Mouse (Mus musculus) layer of hippocampus, adult 9-11 months (tissue): ENCODE results near the gene Bcl6b.

Experiments
- DNase-seq: peaks from one replicate; pipeline ENCODE4 v3.0.0; 2022

The Bcl6b gene

DNA sequence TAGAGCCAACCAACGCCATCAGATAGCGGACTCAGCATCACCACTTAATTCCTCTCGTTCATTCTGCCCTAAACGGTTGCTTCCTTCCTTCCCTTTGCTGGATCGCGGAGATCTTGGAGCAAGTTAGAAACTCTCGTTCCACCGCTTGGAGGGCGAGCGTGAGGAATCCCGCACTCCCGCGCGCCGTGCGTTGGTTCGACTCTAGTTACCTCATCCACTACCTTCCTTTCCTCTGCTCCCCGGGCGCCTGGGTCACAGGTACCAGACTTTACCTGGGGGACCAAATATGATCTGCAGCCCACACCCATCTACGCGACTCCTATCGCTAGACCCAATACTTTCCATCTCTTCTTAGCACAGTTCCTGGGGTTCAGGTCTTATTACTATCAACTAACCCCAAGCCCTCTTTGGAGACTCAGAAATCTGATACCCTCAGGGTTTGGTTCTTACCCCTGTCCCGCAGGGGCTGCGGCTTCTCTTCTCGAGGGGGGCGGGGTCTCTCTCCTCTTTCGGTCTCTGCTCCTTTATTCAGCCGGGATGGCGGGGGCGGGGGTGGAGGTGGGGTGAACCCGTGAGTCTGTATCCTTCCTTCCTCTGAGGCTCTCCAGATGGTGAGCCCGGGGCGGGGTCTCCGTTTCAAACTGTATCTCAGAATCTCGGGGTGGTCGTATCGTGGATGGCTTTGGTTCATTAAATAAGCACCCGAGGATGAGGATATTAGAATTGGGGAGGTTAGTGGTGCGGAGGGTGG is at the start of gene Bcl6b:
Gene Bcl6b (minus strand): TSS at position 539 of the 751 bp plus-strand sequence.
- DNase-seq = no peak

- no peak for DNase-seq
These were observed 49.4 kb upstream of the Bcl6b start for GRCm38 (mm10) chr11:70278961-70279360.

GRCm38 (mm10) chr11:70271641-70272040 is 42.0 kb upstream of the Bcl6b start:
- no peak for DNase-seq

DNA sequence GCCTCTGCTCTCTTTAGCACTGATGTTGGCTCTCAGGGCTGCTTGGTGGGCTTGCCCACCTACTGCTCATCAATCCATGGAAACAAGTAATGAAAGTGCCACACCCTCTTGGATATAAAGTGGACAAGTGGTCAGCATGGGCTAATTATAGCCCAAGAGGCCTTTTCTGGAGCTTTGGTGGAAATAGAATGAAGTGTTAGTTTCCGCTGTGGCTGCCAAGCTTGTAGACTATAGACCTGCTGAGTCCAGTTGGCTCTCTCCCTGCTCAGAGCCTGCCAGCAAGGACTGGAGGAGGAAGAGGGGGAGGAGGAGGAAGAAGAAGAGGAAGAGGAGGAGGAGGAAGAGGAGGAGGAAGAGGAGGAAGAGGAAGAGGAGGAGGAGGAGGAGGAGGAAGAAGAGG is 36.8 kb upstream of the Bcl6b start:
- no peak for DNase-seq

- no peak for DNase-seq
These were observed 36.2 kb upstream of the Bcl6b start for GRCm38 (mm10) chr11:70265819-70266218.

DNA sequence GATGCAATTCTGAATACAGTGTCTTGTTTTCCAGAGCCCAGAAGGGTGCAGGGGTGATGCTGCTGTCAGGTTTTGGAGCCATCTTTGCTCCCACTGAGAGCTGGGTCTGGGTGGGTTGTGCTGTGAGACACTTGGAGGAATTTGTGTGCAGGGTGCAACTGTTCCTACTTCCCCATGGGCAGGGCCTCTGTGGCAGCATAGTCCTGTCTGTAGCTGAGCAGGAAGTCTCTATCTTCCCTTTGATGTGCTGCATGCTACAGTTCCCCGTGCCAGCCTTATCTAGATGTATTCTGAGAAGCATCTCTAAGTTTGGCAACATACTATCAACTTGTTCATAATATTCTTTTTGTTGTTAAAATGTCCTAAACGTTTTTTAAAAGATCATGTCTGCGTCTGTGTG is 35.7 kb upstream of the Bcl6b start:
- DNase-seq = no peak

GRCm38 (mm10) chr11:70259035-70259434 is 29.4 kb upstream of the Bcl6b start:
- no peak for DNase-seq

DNA sequence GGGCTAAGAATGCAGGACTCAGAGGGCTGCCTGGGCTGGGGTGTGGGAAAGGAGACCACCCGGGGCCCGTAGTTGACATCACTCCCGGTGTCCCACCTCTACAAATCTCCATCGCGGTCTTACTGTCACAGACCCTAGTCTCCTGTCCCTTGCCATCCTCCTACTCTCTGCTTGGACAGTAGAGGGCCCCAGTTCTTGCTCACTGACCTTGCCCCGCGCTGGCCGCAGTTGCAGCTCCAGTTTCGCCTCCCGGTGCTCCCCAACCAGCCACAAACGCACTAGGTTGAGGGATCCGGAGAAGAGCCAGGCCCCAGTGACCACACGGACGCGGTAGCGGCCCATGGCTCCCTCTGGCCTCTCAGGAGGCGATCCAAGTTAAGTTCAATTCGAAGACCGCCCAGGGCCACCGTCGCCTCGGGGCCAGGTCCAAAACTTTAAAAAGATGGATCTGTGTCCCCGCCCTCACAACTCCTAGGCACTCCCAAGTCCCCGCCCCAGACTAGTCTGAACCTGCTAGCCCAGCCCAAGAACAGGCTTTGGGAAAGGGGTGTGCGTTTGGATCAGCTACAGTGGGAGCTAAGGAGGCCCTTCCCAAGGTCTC is 25.4 kb upstream of the Bcl6b start, which contains the start of gene Alox12:
Gene Alox12 (minus strand): TSS at position 423 of the 601 bp plus-strand sequence.
- DNase-seq = no peak

GRCm38 (mm10) chr11:70254337-70254736 is 24.7 kb upstream of the Bcl6b start:
- no peak for DNase-seq

GRCm38 (mm10) chr11:70251853-70252252 is 22.3 kb upstream of the Bcl6b start:
- no peak for DNase-seq

DNA sequence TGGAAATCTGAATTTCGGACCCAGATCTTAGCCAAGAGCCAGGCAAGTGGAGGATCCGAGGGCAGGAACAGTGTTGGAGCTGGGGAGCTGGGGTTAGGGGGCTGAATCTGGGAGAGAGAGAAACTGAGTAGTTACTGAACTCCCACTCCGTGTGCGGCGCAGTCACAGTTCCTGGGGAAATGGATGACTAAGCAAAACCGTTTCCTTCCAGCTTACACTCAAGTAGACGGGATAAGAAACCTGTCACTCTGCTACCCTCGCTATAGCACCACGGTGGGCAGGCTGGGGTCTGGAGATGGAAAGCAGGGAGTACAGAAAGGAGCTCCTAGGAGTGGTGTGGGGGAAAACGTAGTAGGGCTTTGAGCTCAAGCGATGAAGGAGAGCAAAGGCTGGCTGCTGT is 20.6 kb upstream of the Bcl6b start:
- DNase-seq = no peak

DNA sequence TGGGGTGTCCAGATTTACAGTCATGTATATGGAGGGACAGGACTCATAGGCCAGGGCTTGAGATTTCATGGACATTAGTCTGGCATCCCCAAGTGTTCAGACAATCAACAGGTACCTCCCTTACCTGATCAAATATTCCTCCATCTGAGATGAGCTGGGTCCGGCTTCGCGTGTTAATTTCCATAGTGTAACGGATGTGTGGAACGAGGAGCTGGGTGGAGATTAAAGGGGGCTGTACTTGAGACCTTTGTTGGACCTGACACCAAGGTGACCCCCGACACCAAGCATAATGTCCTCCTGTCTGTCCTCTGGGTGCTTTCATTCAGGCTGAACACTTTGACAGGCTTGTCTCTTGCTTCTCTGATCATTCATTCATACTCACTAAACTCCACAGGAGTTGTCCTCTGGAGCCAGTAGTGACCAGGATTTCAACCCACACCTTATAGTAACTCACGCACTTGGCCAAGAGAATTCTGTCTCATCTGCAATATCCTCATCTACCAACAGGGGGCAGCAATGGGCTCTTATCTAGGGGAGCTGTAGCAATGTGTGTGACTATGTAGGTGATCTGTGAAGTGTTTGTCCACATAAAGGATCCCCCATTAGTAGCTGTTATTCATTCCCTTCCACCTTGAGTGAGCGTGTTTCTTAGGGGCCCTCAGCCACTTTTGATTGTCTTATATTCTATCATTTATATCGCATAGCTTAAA is 17.7 kb upstream of the Bcl6b start:
- peak; percentile 23 for DNase-seq

GRCm38 (mm10) chr11:70242591-70242990 is 13.0 kb upstream of the Bcl6b start:
- no peak for DNase-seq

DNA sequence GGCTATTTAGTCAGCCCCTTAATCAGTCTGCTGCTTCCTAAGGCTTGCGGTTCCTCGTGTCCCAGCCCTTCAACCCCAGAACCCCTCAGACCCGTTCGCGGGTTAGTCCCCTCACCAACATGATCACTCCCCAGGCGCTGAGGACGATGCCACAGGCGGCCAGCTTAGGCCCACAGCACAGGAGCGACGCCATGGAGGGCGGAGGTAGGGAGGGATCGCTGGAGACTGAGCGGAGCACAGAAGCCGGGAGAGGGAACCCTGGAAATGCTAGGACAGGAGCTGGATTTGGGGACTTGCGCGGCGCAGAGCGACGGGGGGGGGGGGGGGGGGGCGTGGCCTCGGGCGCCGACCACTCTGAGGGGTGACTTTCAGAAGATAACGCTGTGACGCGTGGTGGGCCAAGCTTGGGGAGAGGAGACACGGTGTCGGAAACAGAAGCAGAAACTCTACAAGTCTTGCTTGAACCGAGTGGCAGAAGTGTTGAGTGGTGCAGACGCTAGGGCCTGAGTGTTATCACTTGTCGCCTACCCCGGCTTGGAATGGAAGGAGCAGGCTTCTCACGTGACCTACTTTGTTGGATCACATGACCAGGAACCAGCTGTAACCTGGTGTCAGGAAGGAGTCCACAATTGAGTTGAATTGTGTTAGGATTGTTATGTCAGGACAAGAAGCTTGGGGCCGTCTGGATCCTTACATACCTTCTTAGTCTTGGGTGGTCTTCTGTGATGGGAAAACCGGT is 10.1 kb upstream of the Bcl6b start, which contains the start of the genes Gm21988 and Rnasek:
Gene Gm21988 (minus strand): TSS at position 290 of the 739 bp plus-strand sequence.
Gene Rnasek (minus strand): TSS at position 302 of the 739 bp plus-strand sequence.
- DNase-seq = peak; percentile 88

GRCm38 (mm10) chr11:70238591-70239440 is 9.2 kb upstream of the Bcl6b start:
- DNase-seq = no peak

- DNase-seq = peak; percentile 97
These were observed 8.0 kb upstream of the Bcl6b start, which contains the start of gene 0610010K14Rik for GRCm38 (mm10) chr11:70237457-70238167. 0610010K14Rik (minus strand) TSS chr11:70237914.

DNA sequence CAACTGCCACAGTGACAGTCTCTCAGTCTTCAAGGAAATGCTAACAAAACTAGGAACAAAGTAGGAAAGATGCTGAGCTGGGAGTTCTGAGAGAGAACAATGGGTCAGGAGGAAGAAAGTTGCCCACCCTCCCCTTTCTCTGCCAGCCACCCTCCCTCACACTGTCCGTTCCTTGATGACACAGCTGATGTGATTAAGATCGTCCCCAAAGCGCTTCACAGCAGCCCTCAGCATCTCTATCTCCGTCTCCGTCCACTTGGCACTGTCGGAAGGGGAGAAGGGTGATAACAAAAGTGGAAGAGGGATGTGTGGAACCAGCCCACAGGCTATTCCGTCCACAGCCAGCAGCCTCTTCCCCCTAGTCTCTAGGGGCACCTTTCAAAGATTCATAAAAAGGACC is 7.1 kb upstream of the Bcl6b start:
- DNase-seq = no peak

GRCm38 (mm10) chr11:70235254-70235900 is 5.8 kb upstream of the Bcl6b start:
- DNase-seq = no peak

DNA sequence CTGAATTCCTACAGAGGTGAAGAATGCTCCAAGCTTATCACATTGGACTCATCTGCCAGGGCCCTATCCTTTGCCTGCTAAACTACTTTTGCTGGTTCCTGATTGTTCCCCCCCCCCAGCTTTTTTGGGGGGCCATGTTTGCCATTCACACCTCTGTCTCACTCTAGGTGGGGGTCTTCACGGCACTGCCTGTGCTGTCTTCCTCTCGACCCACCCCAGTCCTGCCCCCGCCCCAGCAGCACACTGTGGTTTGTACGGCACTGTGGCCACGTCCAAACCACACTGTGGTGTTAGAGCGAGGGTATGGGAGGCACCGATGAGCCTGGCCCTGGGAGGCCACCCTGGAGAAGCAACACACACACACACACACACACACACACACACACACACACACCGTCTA is 4.9 kb upstream of the Bcl6b start:
- DNase-seq = no peak

DNA sequence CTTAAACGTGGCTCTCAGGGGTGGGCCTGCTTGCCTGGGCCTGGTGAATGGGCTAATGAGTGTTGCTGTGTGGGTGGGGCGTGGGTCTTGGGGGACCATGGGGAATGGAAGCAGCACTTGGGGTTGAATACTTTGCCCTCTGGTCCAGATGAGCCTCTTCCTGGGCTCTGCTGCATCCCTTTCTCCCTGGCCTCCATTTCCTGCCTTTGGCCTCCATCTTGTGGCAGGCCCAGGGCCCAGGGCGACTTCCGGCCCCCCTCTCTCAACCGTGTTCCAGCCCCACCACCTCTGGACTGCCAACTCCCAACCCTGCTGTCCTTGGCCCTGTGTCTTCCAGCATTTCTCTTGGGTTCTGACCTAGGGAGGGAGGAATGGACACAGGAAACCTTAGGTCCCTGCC is 4.4 kb upstream of the Bcl6b start:
- no peak for DNase-seq

- DNase-seq = no peak
These were observed 3.4 kb upstream of the Bcl6b start for GRCm38 (mm10) chr11:70233016-70233415.
